Mouse (Mus musculus): Measurements from ENCODE around the gene Il24. TPM values are rescaled to one million over a fixed set of nuclear protein-coding genes. Genes with fewer than 3 reads are reported as not detected.

Il24 gene
- polyA plus RNA-seq, 1 experiment: not detected

- H3K27me3 ChIP-seq (ENCODE audit: control insufficient read depth, insufficient read depth, low read length): no peaks in the 10 kb centered on the region; the same call in 1 of the 2 replicates
- no peak overlapping the region for H3K4me3 ChIP-seq (replicated peaks; ENCODE audit: insufficient read depth, low read depth, low read length)
- no peaks in the 10 kb centered on the region for H3K4me1 ChIP-seq (ENCODE audit: control insufficient read depth, insufficient read depth, low read length)
- no peak for DNase-seq
- H3K27ac ChIP-seq (ENCODE audit: insufficient read depth, low read length): no peak overlapping the region
- WGBS: 95% methylated on average over 5 of the region's 5 CpGs
- TF ChIP-seq POLR2A (IDR thresholded peaks at IDR 0.05; ENCODE audit: borderline replicate concordance, insufficient read depth, low read length) (no peak), CTCF (IDR thresholded peaks at IDR 0.05; ENCODE audit: borderline replicate concordance, insufficient read depth, low read depth, low read length) (no peak)
Observed at GRCm38 (mm10) chr1:130850405-130850804, 36.8 kb downstream of the Il24 start.

GRCm38 (mm10) chr1:130849530-130850214 lies 37.6 kb downstream of the Il24 start:
- H3K27ac ChIP-seq (ENCODE audit: insufficient read depth, low read length): no peak overlapping the region
- no peaks in the 10 kb centered on the region for H3K4me1 ChIP-seq (ENCODE audit: control insufficient read depth, insufficient read depth, low read length)
- TF ChIP-seq POLR2A (IDR thresholded peaks at IDR 0.05; ENCODE audit: borderline replicate concordance, insufficient read depth, low read length): no peak
- no peak for TF ChIP-seq CTCF (IDR thresholded peaks at IDR 0.05; ENCODE audit: borderline replicate concordance, insufficient read depth, low read depth, low read length)
- DNase-seq: no peak
- no peak overlapping the region for H3K4me3 ChIP-seq (replicated peaks; ENCODE audit: insufficient read depth, low read depth, low read length)
- 84% methylated on average over 10 of the region's 10 CpGs for WGBS
- H3K27me3 ChIP-seq (ENCODE audit: control insufficient read depth, insufficient read depth, low read length): no peaks in the 10 kb centered on the region; the same call in 1 of the 2 replicates

- TF ChIP-seq POLR2A (IDR thresholded peaks at IDR 0.05; ENCODE audit: borderline replicate concordance, insufficient read depth, low read length) (no peak), CTCF (IDR thresholded peaks at IDR 0.05; ENCODE audit: borderline replicate concordance, insufficient read depth, low read depth, low read length) (no peak)
- DNase-seq: no peak
- Histone ChIP-seq H3K27me3 (ENCODE audit: control insufficient read depth, insufficient read depth, low read length) (no peaks in the 10 kb centered on the region; the same call in 1 of the 2 replicates), H3K4me1 (ENCODE audit: control insufficient read depth, insufficient read depth, low read length) (no peaks in the 10 kb centered on the region), H3K4me3 (replicated peaks; ENCODE audit: insufficient read depth, low read depth, low read length) (no peak overlapping the region), H3K27ac (ENCODE audit: insufficient read depth, low read length) (no peak overlapping the region)
- 93% methylated on average over 7 of the region's 7 CpGs for WGBS
Observed at GRCm38 (mm10) chr1:130844516-130844915, 42.7 kb downstream of the Il24 start.

GRCm38 (mm10) chr1:130841621-130842020 lies 45.6 kb downstream of the Il24 start:
- H3K4me1 ChIP-seq (ENCODE audit: control insufficient read depth, insufficient read depth, low read length): no peaks in the 10 kb centered on the region
- H3K27me3 ChIP-seq (ENCODE audit: control insufficient read depth, insufficient read depth, low read length): no peaks in the 10 kb centered on the region
- TF ChIP-seq POLR2A (IDR thresholded peaks at IDR 0.05; ENCODE audit: borderline replicate concordance, insufficient read depth, low read length) (no peak), CTCF (IDR thresholded peaks at IDR 0.05; ENCODE audit: borderline replicate concordance, insufficient read depth, low read depth, low read length) (no peak)
- H3K27ac ChIP-seq (ENCODE audit: insufficient read depth, low read length): no peak overlapping the region
- WGBS: 89% methylated on average over 7 of the region's 7 CpGs
- no peak for DNase-seq
- H3K4me3 ChIP-seq (replicated peaks; ENCODE audit: insufficient read depth, low read depth, low read length): no peak overlapping the region

GRCm38 (mm10) chr1:130840599-130841379 lies 46.5 kb downstream of the Il24 start:
- DNase-seq: no peak
- Histone ChIP-seq H3K27ac (ENCODE audit: insufficient read depth, low read length) (no peak overlapping the region), H3K27me3 (ENCODE audit: control insufficient read depth, insufficient read depth, low read length) (no peaks in the 10 kb centered on the region), H3K4me1 (ENCODE audit: control insufficient read depth, insufficient read depth, low read length) (no peaks in the 10 kb centered on the region; the same call in 1 of the 2 replicates), H3K4me3 (replicated peaks; ENCODE audit: insufficient read depth, low read depth, low read length) (no peak overlapping the region)
- TF ChIP-seq POLR2A (IDR thresholded peaks at IDR 0.05; ENCODE audit: borderline replicate concordance, insufficient read depth, low read length) (no peak), CTCF (IDR thresholded peaks at IDR 0.05; ENCODE audit: borderline replicate concordance, insufficient read depth, low read depth, low read length) (no peak)
- 86% methylated on average over 8 of the region's 8 CpGs for WGBS

- H3K27ac ChIP-seq (ENCODE audit: insufficient read depth, low read length): no peak overlapping the region
- H3K4me1 ChIP-seq (ENCODE audit: control insufficient read depth, insufficient read depth, low read length): peaks cover 4% of the 10 kb centered on the region; the same call in 1 of the 2 replicates
- TF ChIP-seq POLR2A (IDR thresholded peaks at IDR 0.05; ENCODE audit: borderline replicate concordance, insufficient read depth, low read length) (no peak), CTCF (IDR thresholded peaks at IDR 0.05; ENCODE audit: borderline replicate concordance, insufficient read depth, low read depth, low read length) (no peak)
- no peak overlapping the region for H3K4me3 ChIP-seq (replicated peaks; ENCODE audit: insufficient read depth, low read depth, low read length)
- WGBS: 86% methylated on average over 6 of the region's 6 CpGs
- no peaks in the 10 kb centered on the region for H3K27me3 ChIP-seq (ENCODE audit: control insufficient read depth, insufficient read depth, low read length)
- DNase-seq: no peak
Observed at GRCm38 (mm10) chr1:130838288-130838687, 49.0 kb downstream of the Il24 start.

GRCm38 (mm10) chr1:130835161-130835936 lies 51.9 kb downstream of the Il24 start:
- Histone ChIP-seq H3K4me3 (replicated peaks; ENCODE audit: insufficient read depth, low read depth, low read length) (no peak overlapping the region), H3K27ac (ENCODE audit: insufficient read depth, low read length) (no peak overlapping the region), H3K27me3 (ENCODE audit: control insufficient read depth, insufficient read depth, low read length) (no peaks in the 10 kb centered on the region), H3K4me1 (ENCODE audit: control insufficient read depth, insufficient read depth, low read length) (peaks cover 4% of the 10 kb centered on the region; the same call in 1 of the 2 replicates)
- no peak for TF ChIP-seq CTCF (IDR thresholded peaks at IDR 0.05; ENCODE audit: borderline replicate concordance, insufficient read depth, low read depth, low read length)
- no peak for TF ChIP-seq POLR2A (IDR thresholded peaks at IDR 0.05; ENCODE audit: borderline replicate concordance, insufficient read depth, low read length)
- WGBS: 37% methylated on average over 6 of the region's 6 CpGs
- peak; percentile 25 to 81 for DNase-seq

Measured in cerebellum, adult 2 months (tissue).